Mouse (Mus musculus): ENCODE results near the gene Larp1. TPM values are rescaled to one million over a fixed set of nuclear protein-coding genes. Genes with fewer than 3 reads are reported as not detected.
A peak's percentile ranks its signal among the peaks of the same experiment; 100 is the strongest.

Larp1 gene
- polyA plus RNA-seq (2012; rRNA removed) = 31.1 and 42.6 TPM in 2 replicates

- peak; percentile 41 for DNase-seq (ENCODE audit: low spot score)
These were observed at the start of gene Larp1 for GRCm38 (mm10) chr11:58009051-58009515. Larp1 (plus strand) TSS chr11:58009064.

GRCm38 (mm10) chr11:57959924-57960323 is 48.9 kb upstream of the Larp1 start:
- DNase-seq (ENCODE audit: low spot score) = no peak

- peak; percentile 69 for DNase-seq (ENCODE audit: low spot score)
These were observed 46.2 kb upstream of the Larp1 start for GRCm38 (mm10) chr11:57962382-57963285.

DNA sequence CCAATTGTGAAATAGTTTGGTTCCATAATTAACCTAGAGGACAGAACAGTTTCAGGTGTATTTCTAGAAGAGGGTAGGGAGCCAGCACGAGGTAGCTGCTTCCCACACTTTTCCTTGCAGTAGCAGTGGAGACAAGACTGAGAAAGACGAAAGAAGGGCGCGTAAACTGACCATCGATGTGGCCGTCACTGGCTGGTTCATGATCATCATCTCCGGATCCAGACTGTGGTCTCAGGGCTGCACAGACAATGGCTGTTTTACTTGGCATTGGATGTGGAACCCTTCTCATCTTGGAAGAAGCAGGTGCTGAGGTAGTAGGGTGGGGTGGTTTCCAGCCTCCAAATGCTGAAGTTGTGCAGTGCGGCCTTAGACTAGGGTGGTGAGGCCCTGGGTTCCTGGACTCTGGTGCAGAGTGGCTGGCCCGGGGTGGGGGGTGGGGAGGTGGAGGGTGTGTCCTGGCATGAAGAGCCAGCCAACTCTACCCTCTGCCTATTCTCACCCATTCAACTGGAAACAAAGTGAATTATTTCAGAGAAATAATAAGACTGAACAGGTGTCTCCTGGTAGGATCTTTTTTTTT is 45.5 kb upstream of the Larp1 start:
- no peak for DNase-seq (ENCODE audit: low spot score)

- DNase-seq (ENCODE audit: low spot score) = no peak
These were observed 42.2 kb upstream of the Larp1 start for GRCm38 (mm10) chr11:57966630-57967029.

- no peak for DNase-seq (ENCODE audit: low spot score)
These were observed 40.6 kb upstream of the Larp1 start for GRCm38 (mm10) chr11:57968301-57968700.

- no peak for DNase-seq (ENCODE audit: low spot score)
These were observed 38.3 kb upstream of the Larp1 start for GRCm38 (mm10) chr11:57970541-57970940.

DNA sequence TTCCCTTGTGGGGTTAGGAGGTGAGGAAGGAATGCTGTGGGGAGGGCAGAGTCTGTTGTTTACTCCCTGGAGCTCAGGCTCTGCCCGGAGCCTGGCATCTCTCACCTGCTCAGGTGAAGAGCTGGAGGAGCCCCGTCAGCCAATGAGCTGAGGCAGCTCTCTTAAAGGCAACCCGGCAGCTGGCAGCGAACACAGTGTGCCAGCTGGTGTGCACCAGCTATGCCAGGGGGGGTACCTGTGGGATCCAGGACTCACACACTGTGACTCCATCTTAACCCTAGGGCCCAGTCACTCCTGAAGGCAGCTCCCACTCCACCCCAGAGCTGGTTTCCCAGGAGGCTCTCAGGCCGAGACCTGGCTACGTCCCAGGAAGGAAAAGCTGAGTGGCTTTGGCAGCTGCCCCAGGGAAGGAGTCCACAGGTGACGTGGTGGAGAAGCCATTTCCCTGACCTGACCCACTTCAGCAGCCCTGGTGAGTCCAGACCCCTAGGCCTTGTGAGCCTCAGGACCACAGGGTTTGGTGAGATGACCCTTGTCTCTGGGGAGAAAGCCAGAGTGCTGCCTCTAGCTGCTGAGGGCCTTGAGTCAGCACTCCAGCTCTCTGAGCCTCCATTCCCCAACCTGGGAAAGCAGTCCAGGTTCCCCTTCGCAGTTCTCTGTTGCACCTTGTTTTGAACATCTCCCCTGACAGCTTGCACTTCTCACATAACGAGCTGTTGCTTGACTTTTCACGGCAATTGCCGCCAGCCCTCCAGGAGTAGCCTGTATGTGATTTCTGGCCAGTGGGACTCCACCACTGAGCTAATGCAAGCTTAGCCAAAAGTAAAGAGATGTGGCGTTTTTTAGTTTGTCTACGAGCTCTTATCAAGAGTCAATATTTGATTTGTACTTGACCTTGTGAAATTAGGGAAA is 35.6 kb upstream of the Larp1 start:
- DNase-seq (ENCODE audit: low spot score) = peak; percentile 40

- DNase-seq (ENCODE audit: low spot score) = no peak
These were observed 35.0 kb upstream of the Larp1 start for GRCm38 (mm10) chr11:57973913-57974234.

- no peak for DNase-seq (ENCODE audit: low spot score)
These were observed 33.0 kb upstream of the Larp1 start for GRCm38 (mm10) chr11:57975876-57976275.

GRCm38 (mm10) chr11:57977681-57978080 is 31.2 kb upstream of the Larp1 start:
- DNase-seq (ENCODE audit: low spot score) = no peak

- no peak for DNase-seq (ENCODE audit: low spot score)
These were observed 29.2 kb upstream of the Larp1 start for GRCm38 (mm10) chr11:57979621-57980020.

GRCm38 (mm10) chr11:57981083-57981809 is 27.6 kb upstream of the Larp1 start:
- no peak for DNase-seq (ENCODE audit: low spot score)

DNA sequence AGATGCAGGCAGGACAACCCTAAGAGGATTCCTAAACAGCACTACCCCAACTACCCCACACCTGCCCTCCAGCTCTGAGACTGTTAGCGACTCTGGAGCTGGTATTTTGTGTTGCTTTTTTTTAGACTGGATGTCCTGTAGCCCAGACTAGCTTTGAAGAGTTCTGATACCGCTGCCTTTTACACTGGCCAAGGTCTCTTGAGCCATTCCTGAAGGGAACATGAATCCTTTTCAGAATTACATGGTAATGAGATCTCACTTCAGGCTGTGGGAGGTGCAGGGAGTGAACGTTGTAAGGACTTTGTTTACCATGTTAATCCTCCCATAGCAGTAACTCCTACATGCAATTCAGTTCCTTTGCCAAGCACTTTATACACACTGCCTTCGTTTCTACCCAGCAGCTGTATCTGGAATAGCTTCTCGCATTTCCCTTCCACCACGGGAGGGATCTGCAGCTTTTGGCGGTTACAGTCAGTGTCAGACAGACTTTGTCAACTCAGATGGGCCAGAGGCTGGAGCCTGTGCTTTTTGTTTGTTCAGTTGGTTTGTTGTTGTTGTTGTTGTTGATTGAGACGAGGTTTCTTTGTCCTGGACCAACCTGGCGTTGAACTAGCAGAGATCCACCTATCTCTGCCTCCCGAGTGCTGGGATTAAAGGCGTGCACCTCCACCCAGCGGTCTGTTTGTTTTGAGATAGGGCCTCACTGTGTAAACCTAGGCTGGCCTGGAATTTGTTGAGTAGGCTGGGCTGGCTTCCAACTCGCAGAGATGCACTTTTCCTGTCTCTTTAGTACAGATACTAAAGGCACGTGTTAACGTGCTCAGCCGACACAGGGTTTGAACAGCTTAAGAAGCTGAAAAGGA is 25.2 kb upstream of the Larp1 start:
- no peak for DNase-seq (ENCODE audit: low spot score)

- no peak for DNase-seq (ENCODE audit: low spot score)
These were observed 24.6 kb upstream of the Larp1 start for GRCm38 (mm10) chr11:57984343-57984666.

- DNase-seq (ENCODE audit: low spot score) = no peak
These were observed 23.4 kb upstream of the Larp1 start for GRCm38 (mm10) chr11:57985485-57985884.

- DNase-seq (ENCODE audit: low spot score) = no peak
These were observed 22.8 kb upstream of the Larp1 start for GRCm38 (mm10) chr11:57986053-57986452.

DNA sequence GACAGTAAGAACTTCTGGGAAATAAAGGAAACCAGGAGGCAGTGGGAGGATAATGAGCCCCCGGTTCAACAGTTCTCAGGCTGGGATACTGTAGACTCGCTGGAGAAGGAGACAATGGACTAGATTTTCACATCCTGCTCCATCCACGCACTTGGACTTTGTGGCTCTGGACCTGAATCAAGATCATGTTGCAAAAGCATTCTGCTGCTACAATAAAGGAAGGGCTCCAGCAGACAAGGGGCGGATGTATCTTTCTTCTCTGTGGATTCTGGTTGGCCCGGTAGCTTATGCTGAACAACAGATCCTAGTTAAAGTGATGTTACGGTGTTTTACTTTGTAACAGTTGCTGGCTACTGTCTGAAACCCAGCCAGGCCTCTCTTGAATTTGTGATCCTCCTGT is 22.4 kb upstream of the Larp1 start:
- DNase-seq (ENCODE audit: low spot score) = no peak

- DNase-seq (ENCODE audit: low spot score) = no peak
These were observed 22.0 kb upstream of the Larp1 start for GRCm38 (mm10) chr11:57986861-57987260.

GRCm38 (mm10) chr11:57998168-57998567 is 10.7 kb upstream of the Larp1 start:
- no peak for DNase-seq (ENCODE audit: low spot score)

DNA sequence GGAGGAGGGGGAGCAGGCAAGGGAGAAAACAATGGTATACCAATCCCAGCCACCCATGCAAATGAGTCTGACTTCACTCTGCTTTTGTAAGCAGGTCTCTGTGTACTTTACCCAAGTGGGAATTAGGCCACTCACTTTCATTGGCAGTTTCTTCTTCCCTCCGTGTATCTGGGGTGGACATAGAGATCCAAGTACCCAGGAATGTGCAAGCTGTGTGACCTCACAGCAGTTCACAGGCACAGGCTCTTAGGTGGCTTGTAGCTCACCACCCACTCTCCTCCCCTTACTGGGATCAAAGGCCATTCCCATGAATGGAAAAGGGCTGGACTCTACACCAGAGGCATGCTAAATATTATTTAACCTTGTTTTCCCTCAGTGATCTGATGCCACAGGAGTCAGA is 10.0 kb upstream of the Larp1 start:
- DNase-seq (ENCODE audit: low spot score) = no peak

Data from urinary bladder, adult 2 months (tissue).